Mouse (Mus musculus): ENCODE data around the gene Macc1.

GRCm38 (mm10) chr12:119365041-119365440 lies 51.0 kb downstream of the Macc1 start:
- no peak for TF ChIP-seq CTCF (IDR thresholded peaks at IDR 0.05; ENCODE audit: insufficient read depth, low read length)
- no peak for TF ChIP-seq POLR2A (IDR thresholded peaks at IDR 0.05; ENCODE audit: borderline replicate concordance, extremely low read depth, low read depth, low read length)

Data from lung, adult 2 months (tissue).